Mouse (Mus musculus) G1E (cell line): ENCODE results near the gene Inka1. TPM values are rescaled to one million over a fixed set of nuclear protein-coding genes. Genes with fewer than 3 reads are reported as not detected.

Source experiments
- ATAC-seq: 2 replicates; pipeline ENCODE4 v1.8.0; 2016; ENCODE audit warnings: mild to moderate bottlenecking; ENCODE audit not compliant: insufficient number of reproducible peaks, poor library complexity, low FRiP score, severe bottlenecking; ENCODE audit errors: extremely low read depth
- DNase-seq: peaks from one replicate; pipeline ENCODE4 v3.0.0; 2012; ENCODE audit warnings: low spot score
- H3K27me3 ChIP-seq: 2 replicates; pipeline ENCODE4 v1.6.1; 2012; ENCODE audit warnings: mild to moderate bottlenecking, low read length, inconsistent platforms; ENCODE audit not compliant: insufficient read depth
- H3K36me3 ChIP-seq: replicated peaks from 2 replicates; pipeline ENCODE3; 2012; ENCODE audit warnings: mild to moderate bottlenecking, inconsistent platforms
- H3K4me1 ChIP-seq: 2 replicates; pipeline ENCODE4 v1.6.1; 2012; ENCODE audit warnings: low read depth, low read length, inconsistent platforms, mixed read lengths; ENCODE audit not compliant: insufficient read depth
- H3K4me3 ChIP-seq: 2 replicates; pipeline ENCODE4 v1.5.1; 2012; ENCODE audit warnings: low read depth, mild to moderate bottlenecking, inconsistent platforms, low read length, moderate library complexity, mixed read lengths
- H3K9me3 ChIP-seq: replicated peaks from 2 replicates; pipeline ENCODE4 v1.6.1; 2012; ENCODE audit warnings: inconsistent platforms
- CTCF ChIP-seq: IDR thresholded peaks from 2 replicates; pipeline ENCODE4 v1.5.1; 2012; ENCODE audit warnings: low read depth, low read length, inconsistent platforms, mixed read lengths
- GATA1 ChIP-seq: IDR thresholded peaks from 2 replicates; pipeline ENCODE4 v1.6.1; 2012; ENCODE audit warnings: borderline replicate concordance, low read length, inconsistent platforms, mixed read lengths
- GATA2 ChIP-seq: IDR thresholded peaks from 2 replicates; pipeline ENCODE4 v1.6.1; 2012; ENCODE audit warnings: low read depth, low read length, inconsistent platforms, borderline replicate concordance
- POLR2AphosphoS5 ChIP-seq: IDR thresholded peaks from 2 replicates; pipeline ENCODE4 v1.6.1; 2012; ENCODE audit warnings: low read depth, low read length, inconsistent platforms; ENCODE audit not compliant: insufficient replicate concordance
- TAL1 ChIP-seq: conservative IDR thresholded peaks from 2 replicates; pipeline ENCODE4 v1.6.1; 2012; ENCODE audit warnings: low read depth, low read length, inconsistent platforms, mixed read lengths
- polyA plus RNA-seq: library from polyadenylated mRNA; stranded (reverse); fragments of >175 nt; gene quantifications from 2 replicates; pipeline ENCODE4 v1.2.3, GENCODE M21; 2012
- total RNA-seq, 2 experiments: library from RNA; stranded (forward) in 1 of 2; stranded (reverse) in 1 of 2; fragments of 200-1000 nt in 1 of 2; fragments of >200 nt in 1 of 2; fragmentation: Nextera tagmentation in 1 of 2; gene quantifications; 2 replicates each; pipeline ENCODE4 v1.2.3; 2014 to 2017

The Inka1 gene
- total and polyA plus RNA-seq, 3 experiments = 24.6 to 75.6 (median 74.4) TPM

GRCm38 (mm10) chr9:107936215-107936822 is 49.4 kb downstream of the Inka1 start:
- Histone ChIP-seq H3K27me3 (peaks cover 95% of the 10 kb centered on the region), H3K4me3 (no peak overlapping the region), H3K9me3 (no peaks in the 10 kb centered on the region), H3K36me3 (no peaks in the 10 kb centered on the region), H3K4me1 (peaks cover 6% of the 10 kb centered on the region; the same call in 1 of the 2 replicates)
- DNase-seq = no peak
- TF ChIP-seq POLR2AphosphoS5 = no peak
- no peak for ATAC-seq

- ATAC-seq (no peak), DNase-seq (no peak)
- H3K4me3 ChIP-seq = no peak overlapping the region
- H3K36me3 ChIP-seq = no peaks in the 10 kb centered on the region
- no peaks in the 10 kb centered on the region for H3K9me3 ChIP-seq
- no peak for TF ChIP-seq CTCF
- TF ChIP-seq GATA1 = no peak
- no peak for TF ChIP-seq TAL1
- no peak for TF ChIP-seq POLR2AphosphoS5
- TF ChIP-seq GATA2 = no peak
- H3K4me1 ChIP-seq = peaks cover 6% of the 10 kb centered on the region; the same call in 1 of the 2 replicates
- H3K27me3 ChIP-seq = peaks cover 96% of the 10 kb centered on the region
Observed at GRCm38 (mm10) chr9:107935790-107936214, 49.9 kb downstream of the Inka1 start.

DNA sequence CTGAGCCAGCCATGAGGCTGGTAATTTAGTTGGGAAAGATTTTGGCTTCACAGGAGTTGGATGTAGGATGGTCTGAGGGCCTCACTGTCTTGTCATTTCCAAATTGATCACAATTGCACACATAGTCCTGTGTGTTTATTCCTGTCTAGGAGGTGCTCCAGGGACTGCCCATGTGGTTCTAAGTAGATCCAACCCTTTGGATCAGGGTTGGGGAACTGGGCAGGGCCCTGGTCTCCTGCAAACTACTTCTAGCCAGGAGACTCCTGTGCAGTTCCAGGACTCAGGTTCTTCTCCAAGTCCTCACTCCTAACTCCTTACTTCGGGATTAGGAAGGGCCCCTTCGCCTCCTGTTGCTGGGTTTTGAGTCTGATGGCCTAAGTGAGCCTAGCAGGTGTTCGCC is 50.3 kb downstream of the Inka1 start, which contains the start of gene Camkv:
Camkv (plus strand) TSS at position 301 of the 400 bp plus-strand sequence.
- peaks cover 94% of the 10 kb centered on the region for H3K27me3 ChIP-seq
- H3K4me1 ChIP-seq = peaks cover 6% of the 10 kb centered on the region; the same call in 1 of the 2 replicates
- ATAC-seq (no peak), DNase-seq (no peak)
- no peaks in the 10 kb centered on the region for H3K9me3 ChIP-seq
- TF ChIP-seq GATA2 = no peak
- TF ChIP-seq GATA1 = no peak
- no peak for TF ChIP-seq POLR2AphosphoS5
- no peak for TF ChIP-seq CTCF
- TF ChIP-seq TAL1 = no peak
- H3K4me3 ChIP-seq = no peak within 1 kb of the TSS
- no peaks in the 10 kb centered on the region for H3K36me3 ChIP-seq

Other genes starting within 250 kb of the Inka1 start
- 355 and 467 TPM in 2 replicates for gene Rbm5, start 214.9 kb downstream of the Inka1 start, total RNA-seq (2014; fragmentation: Nextera tagmentation)
- gene Rbm5, start 214.9 kb downstream of the Inka1 start, total RNA-seq (2017) = 261 and 271 TPM in 2 replicates
- gene Rbm5, start 214.9 kb downstream of the Inka1 start, polyA plus RNA-seq = 14.3 and 23.4 TPM in 2 replicates
- gene Rbm6, start 112.6 kb downstream of the Inka1 start, total RNA-seq (2014; fragmentation: Nextera tagmentation) = 120 and 184 TPM in 2 replicates
- gene Rbm6, start 112.6 kb downstream of the Inka1 start, total RNA-seq (2017) = 91.6 and 105 TPM in 2 replicates
- gene Rbm6, start 112.6 kb downstream of the Inka1 start, polyA plus RNA-seq = 15.8 and 38.7 TPM in 2 replicates
- 2.0 and 3.1 TPM in 2 replicates for gene Mon1a, start 97.7 kb downstream of the Inka1 start, total RNA-seq (2014; fragmentation: Nextera tagmentation)
- 12.8 and 14.3 TPM in 2 replicates for gene Mon1a, start 97.7 kb downstream of the Inka1 start, total RNA-seq (2017)
- 12.8 and 13.6 TPM in 2 replicates for gene Mon1a, start 97.7 kb downstream of the Inka1 start, polyA plus RNA-seq
- not detected in 2 replicates for gene Mst1r, start 79.0 kb downstream of the Inka1 start, total RNA-seq (2014; fragmentation: Nextera tagmentation)
- gene Mst1r, start 79.0 kb downstream of the Inka1 start, total RNA-seq (2017) = not detected in 2 replicates
- 0.01 TPM in 1 of 2 replicates, not detected in the other for gene Mst1r, start 79.0 kb downstream of the Inka1 start, polyA plus RNA-seq
- gene Actl11, start 57.4 kb downstream of the Inka1 start, total RNA-seq (2014; fragmentation: Nextera tagmentation) = not detected in 2 replicates
- 0.11 TPM in 1 of 2 replicates, not detected in the other for gene Actl11, start 57.4 kb downstream of the Inka1 start, total RNA-seq (2017)
- not detected in 2 replicates for gene Actl11, start 57.4 kb downstream of the Inka1 start, polyA plus RNA-seq
- gene Camkv, start 50.2 kb downstream of the Inka1 start, total RNA-seq (2014; fragmentation: Nextera tagmentation) = not detected in 2 replicates
- gene Camkv, start 50.2 kb downstream of the Inka1 start, total RNA-seq (2017) = 0.11 TPM in 1 of 2 replicates, not detected in the other
- not detected in 2 replicates for gene Camkv, start 50.2 kb downstream of the Inka1 start, polyA plus RNA-seq
- 24.1 and 25.6 TPM in 2 replicates for gene Traip, start 35.7 kb downstream of the Inka1 start, total RNA-seq (2014; fragmentation: Nextera tagmentation)
- gene Traip, start 35.7 kb downstream of the Inka1 start, total RNA-seq (2017) = 28.7 and 32.6 TPM in 2 replicates
- gene Traip, start 35.7 kb downstream of the Inka1 start, polyA plus RNA-seq = 3.1 and 10.7 TPM in 2 replicates
- gene Uba7, start 10.4 kb downstream of the Inka1 start, total RNA-seq (2014; fragmentation: Nextera tagmentation) = 44.5 and 87.9 TPM in 2 replicates
- gene Uba7, start 10.4 kb downstream of the Inka1 start, total RNA-seq (2017) = 145 and 186 TPM in 2 replicates
- gene Uba7, start 10.4 kb downstream of the Inka1 start, polyA plus RNA-seq = 18.3 and 34.2 TPM in 2 replicates
- 0.75 and 1.0 TPM in 2 replicates for gene Gm20661, start 2.8 kb downstream of the Inka1 start, total RNA-seq (2014; fragmentation: Nextera tagmentation)
- gene Gm20661, start 2.8 kb downstream of the Inka1 start, total RNA-seq (2017) = 1.8 and 2.6 TPM in 2 replicates
- 0.15 TPM in 1 of 2 replicates, not detected in the other for gene Gm20661, start 2.8 kb downstream of the Inka1 start, polyA plus RNA-seq
- gene Cdhr4, start 6.6 kb upstream of the Inka1 start, total RNA-seq (2014; fragmentation: Nextera tagmentation) = 2.9 and 4.0 TPM in 2 replicates
- gene Cdhr4, start 6.6 kb upstream of the Inka1 start, total RNA-seq (2017) = 8.4 and 11.3 TPM in 2 replicates
- 0.40 and 0.57 TPM in 2 replicates for gene Cdhr4, start 6.6 kb upstream of the Inka1 start, polyA plus RNA-seq
- not detected in 2 replicates for gene Gm20662, start 10.5 kb upstream of the Inka1 start, total RNA-seq (2014; fragmentation: Nextera tagmentation)
- 0.76 and 2.4 TPM in 2 replicates for gene Gm20662, start 10.5 kb upstream of the Inka1 start, total RNA-seq (2017)
- gene Gm20662, start 10.5 kb upstream of the Inka1 start, polyA plus RNA-seq = 0.14 and 0.27 TPM in 2 replicates
- 28.5 and 30.8 TPM in 2 replicates for gene Ip6k1, start 16.6 kb upstream of the Inka1 start, total RNA-seq (2014; fragmentation: Nextera tagmentation)
- gene Ip6k1, start 16.6 kb upstream of the Inka1 start, total RNA-seq (2017) = 52.3 and 55.9 TPM in 2 replicates
- gene Ip6k1, start 16.6 kb upstream of the Inka1 start, polyA plus RNA-seq = 57.6 and 58.5 TPM in 2 replicates
- gene Gmppb, start 63.4 kb upstream of the Inka1 start, total RNA-seq (2014; fragmentation: Nextera tagmentation) = 7.2 and 8.5 TPM in 2 replicates
- gene Gmppb, start 63.4 kb upstream of the Inka1 start, total RNA-seq (2017) = 19.4 and 22.0 TPM in 2 replicates
- 5.1 and 6.6 TPM in 2 replicates for gene Gmppb, start 63.4 kb upstream of the Inka1 start, polyA plus RNA-seq
- 0.63 TPM in 1 of 2 replicates, not detected in the other for gene Amigo3, start 67.3 kb upstream of the Inka1 start, total RNA-seq (2014; fragmentation: Nextera tagmentation)
- 1.7 and 2.0 TPM in 2 replicates for gene Amigo3, start 67.3 kb upstream of the Inka1 start, total RNA-seq (2017)
- 0.31 and 0.35 TPM in 2 replicates for gene Amigo3, start 67.3 kb upstream of the Inka1 start, polyA plus RNA-seq
- gene Mst1, start 94.6 kb upstream of the Inka1 start, total RNA-seq (2014; fragmentation: Nextera tagmentation) = 7.1 and 11.0 TPM in 2 replicates
- gene Mst1, start 94.6 kb upstream of the Inka1 start, total RNA-seq (2017) = 16.6 and 17.9 TPM in 2 replicates
- gene Mst1, start 94.6 kb upstream of the Inka1 start, polyA plus RNA-seq = 6.7 and 8.4 TPM in 2 replicates
- 104 and 255 TPM in 2 replicates for gene Rnf123, start 97.5 kb upstream of the Inka1 start, total RNA-seq (2014; fragmentation: Nextera tagmentation)
- 18.6 and 23.5 TPM in 2 replicates for gene Rnf123, start 97.5 kb upstream of the Inka1 start, total RNA-seq (2017)
- 39.5 and 74.5 TPM in 2 replicates for gene Rnf123, start 97.5 kb upstream of the Inka1 start, polyA plus RNA-seq
- 65.0 and 148 TPM in 2 replicates for gene Apeh, start 108.7 kb upstream of the Inka1 start, total RNA-seq (2014; fragmentation: Nextera tagmentation)
- gene Apeh, start 108.7 kb upstream of the Inka1 start, total RNA-seq (2017) = 119 and 131 TPM in 2 replicates
- gene Apeh, start 108.7 kb upstream of the Inka1 start, polyA plus RNA-seq = 48.8 and 67.5 TPM in 2 replicates
- gene Bsn, start 204.5 kb upstream of the Inka1 start, total RNA-seq (2014; fragmentation: Nextera tagmentation) = 4.7 and 5.0 TPM in 2 replicates
- gene Bsn, start 204.5 kb upstream of the Inka1 start, total RNA-seq (2017) = 2.8 and 3.1 TPM in 2 replicates
- gene Bsn, start 204.5 kb upstream of the Inka1 start, polyA plus RNA-seq = 6.1 and 7.9 TPM in 2 replicates